Mouse (Mus musculus) megakaryocyte, embryonic 14.5 days (primary cell): ENCODE measurements around the gene Cntn1.

Experiments
- FLI1 ChIP-seq: IDR thresholded peaks from 2 replicates; pipeline ENCODE4 v1.6.1; 2012; ENCODE audit warnings: low read length, inconsistent platforms, mixed read lengths
- GATA1 ChIP-seq: IDR thresholded peaks from 3 replicates; pipeline ENCODE4 v1.6.1; 2012; ENCODE audit warnings: mixed read lengths, low read length, inconsistent platforms, borderline replicate concordance

DNA sequence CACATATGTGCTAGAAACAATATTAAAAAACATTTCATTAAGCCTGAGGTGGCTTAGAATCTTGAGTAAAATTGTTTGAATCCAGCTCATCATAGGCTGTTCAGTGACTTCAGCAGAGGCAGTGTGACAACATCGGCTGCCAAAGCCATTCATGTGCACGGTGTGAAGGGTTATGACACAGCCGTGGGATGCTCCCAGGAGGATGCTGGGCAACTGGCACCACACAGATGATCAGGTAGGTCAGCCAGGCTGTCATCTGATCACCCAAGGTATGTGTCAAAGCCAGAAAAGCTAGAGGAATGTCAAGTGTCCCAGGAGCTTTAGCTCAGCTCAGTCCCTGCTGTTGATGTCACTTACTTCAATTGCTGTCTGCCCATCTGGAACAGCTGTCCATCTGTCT, 49.5 kb upstream of the Cntn1 start:
- TF ChIP-seq GATA1: no peak
- TF ChIP-seq FLI1: no peak
